Mouse (Mus musculus) lung, embryonic 15.5 days (tissue): ENCODE measurements around the gene Nacc1. TPM values are rescaled to one million over a fixed set of nuclear protein-coding genes. Genes with fewer than 3 reads are reported as not detected.
A peak's percentile ranks its signal among the peaks of the same experiment; 100 is the strongest.

Experiments used
- ATAC-seq: fragments of 200-750 bp; cut with Nextera tagmentation; 2 replicates; pipeline ENCODE4 v1.8.0; 2017; ENCODE audit warnings: moderate number of reproducible peaks, borderline replicate concordance; ENCODE audit not compliant: low FRiP score, low TSS enrichment; ENCODE audit errors: extremely low read depth
- H3K27ac ChIP-seq: fragments of 300-500 bp; sonication (generic); 2 replicates; pipeline ENCODE4 v1.5.1; 2015; ENCODE audit warnings: moderate library complexity, mild to moderate bottlenecking, inconsistent platforms
- H3K27me3 ChIP-seq: fragments of 300-500 bp; sonication (generic); 2 replicates; pipeline ENCODE4 v1.6.1; 2015; ENCODE audit warnings: inconsistent platforms
- H3K36me3 ChIP-seq: fragments of 300-500 bp; sonication (generic); 2 replicates; pipeline ENCODE4 v1.6.1; 2015; ENCODE audit warnings: inconsistent platforms
- H3K4me1 ChIP-seq: fragments of 300-500 bp; sonication (generic); 2 replicates; pipeline ENCODE4 v1.6.1; 2015; ENCODE audit warnings: inconsistent platforms
- H3K4me2 ChIP-seq: fragments of 300-500 bp; sonication (generic); 2 replicates; pipeline ENCODE4 v1.6.1; 2015; ENCODE audit warnings: inconsistent platforms, mild to moderate bottlenecking, moderate library complexity
- H3K4me3 ChIP-seq: fragments of 300-500 bp; sonication (generic); 2 replicates; pipeline ENCODE4 v1.5.1; 2015; ENCODE audit warnings: mild to moderate bottlenecking, inconsistent platforms
- H3K9ac ChIP-seq: fragments of 300-500 bp; sonication (generic); 2 replicates; pipeline ENCODE4 v1.6.1; 2015; ENCODE audit warnings: inconsistent platforms
- H3K9me3 ChIP-seq: fragments of 300-500 bp; sonication (generic); 2 replicates; pipeline ENCODE4 v1.6.1; 2016; ENCODE audit warnings: inconsistent platforms
- WGBS: fragments of 180-500 bp; shearing (Covaris S2); methylation state at CpG from one replicate; pipeline ENCODE4 v1.1.7; 2015; 5-methylcytosine and 5-hydroxymethylcytosine counted together
- polyA plus RNA-seq: library from polyadenylated mRNA; unstranded; fragments of >200 nt; fragmentation: Nextera tagmentation; extraction: Ambion mirVana; gene quantifications from 2 replicates; pipeline ENCODE4 v1.2.1, GENCODE M21; 2015

Nacc1 gene
- 20.2 and 21.6 TPM in 2 replicates for polyA plus RNA-seq

DNA sequence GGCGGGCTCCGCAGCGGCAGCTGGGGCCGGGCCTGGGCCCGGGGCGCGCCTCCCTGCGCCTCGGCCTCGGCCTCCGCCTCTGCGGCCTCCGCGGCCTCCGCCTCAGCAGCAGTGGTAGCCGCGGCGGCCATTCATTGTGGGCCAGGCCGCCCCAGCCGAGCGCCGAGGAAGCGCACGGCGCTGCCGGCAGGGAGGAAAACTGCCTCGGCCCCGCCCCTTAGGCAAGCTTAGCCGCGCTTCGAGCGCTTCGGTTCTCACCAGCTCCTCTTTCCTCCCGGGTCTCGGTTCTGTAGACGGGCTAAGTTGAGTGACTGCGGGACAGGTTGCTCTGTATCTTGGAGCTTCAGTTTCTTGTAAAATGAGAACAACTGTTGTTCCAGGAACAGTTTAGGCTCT lies at the start of gene Nacc1:
TSS of gene Nacc1 (minus strand) at position 158 of the 396 bp plus-strand sequence.
- no peaks in the 10 kb centered on the region for H3K27me3 ChIP-seq
- H3K36me3 ChIP-seq, result peaks cover 19% of the 10 kb centered on the region
- no peaks in the 10 kb centered on the region for H3K9me3 ChIP-seq
- H3K27ac ChIP-seq, result peak within 1 kb of the TSS; percentile 94
- peak; percentile 86 for ATAC-seq
- WGBS, result under 1% methylated on average over 36 of the region's 37 CpGs
- H3K4me2 ChIP-seq, result peak within 1 kb of the TSS; percentile 88
- peaks cover 42% of the 10 kb centered on the region for H3K4me1 ChIP-seq
- H3K9ac ChIP-seq, result peak within 1 kb of the TSS; percentile 99
- peak within 1 kb of the TSS; percentile 92 for H3K4me3 ChIP-seq

GRCm38 (mm10) chr8:84736521-84736920 lies 48.9 kb upstream of the Nacc1 start:
- H3K9ac ChIP-seq, result no peak overlapping the region
- no peaks in the 10 kb centered on the region for H3K36me3 ChIP-seq
- WGBS, result 88% methylated on average over 4 of the region's 4 CpGs
- no peaks in the 10 kb centered on the region for H3K9me3 ChIP-seq
- H3K4me1 ChIP-seq, result peaks cover 79% of the 10 kb centered on the region
- no peaks in the 10 kb centered on the region for H3K27me3 ChIP-seq
- H3K27ac ChIP-seq, result no peak overlapping the region
- ATAC-seq, result no peak
- no peak overlapping the region for H3K4me2 ChIP-seq
- no peak overlapping the region for H3K4me3 ChIP-seq

DNA sequence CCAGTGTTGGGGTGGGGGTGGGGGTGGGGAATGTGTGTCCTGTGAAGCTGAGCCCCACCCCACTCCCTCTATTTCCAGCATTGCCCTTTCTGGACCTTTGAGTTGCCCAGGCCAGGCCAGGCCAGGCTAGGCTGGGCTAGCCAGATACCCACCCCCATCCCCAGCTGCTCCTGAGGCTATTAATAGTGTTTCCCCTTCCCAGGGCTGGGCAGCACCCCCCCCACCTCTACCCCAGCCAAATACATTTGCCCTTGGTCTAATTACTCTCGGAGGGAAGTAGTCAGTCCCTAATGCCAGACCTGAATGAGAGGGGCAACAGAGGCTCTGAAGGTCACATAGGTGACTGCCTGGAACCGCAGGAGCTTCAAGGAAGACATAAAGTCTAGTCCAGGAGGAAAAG lies 47.9 kb upstream of the Nacc1 start:
- no peaks in the 10 kb centered on the region for H3K27me3 ChIP-seq
- H3K9me3 ChIP-seq, result no peaks in the 10 kb centered on the region
- no peak overlapping the region for H3K27ac ChIP-seq
- H3K4me3 ChIP-seq, result no peak overlapping the region
- peaks cover 79% of the 10 kb centered on the region for H3K4me1 ChIP-seq
- no peaks in the 10 kb centered on the region for H3K36me3 ChIP-seq
- 49% methylated on average over 2 of the region's 2 CpGs for WGBS
- ATAC-seq, result no peak
- H3K9ac ChIP-seq, result no peak overlapping the region
- no peak overlapping the region for H3K4me2 ChIP-seq

DNA sequence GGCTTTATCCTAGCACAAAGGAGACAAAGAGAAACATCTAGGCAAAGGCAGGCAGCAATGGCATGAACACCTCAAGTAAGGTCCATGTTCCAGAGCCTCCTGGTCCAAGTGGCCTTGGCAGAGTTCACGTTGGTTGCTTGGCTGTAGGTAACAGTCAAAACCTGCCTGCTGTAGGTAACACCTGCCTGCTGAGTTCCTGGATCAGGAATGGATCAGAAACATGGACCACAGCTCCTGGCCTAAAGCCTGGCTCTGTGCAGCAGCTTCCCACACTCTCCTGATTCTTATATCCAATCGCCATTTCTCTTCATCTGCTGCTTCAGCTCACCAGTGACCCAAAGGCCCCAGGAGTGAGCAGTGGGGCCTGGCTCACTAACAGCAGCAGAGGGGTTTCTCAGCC lies 47.0 kb upstream of the Nacc1 start:
- ATAC-seq, result no peak
- WGBS, result 78% methylated on average over 2 of the region's 2 CpGs
- H3K27ac ChIP-seq, result no peak overlapping the region

DNA sequence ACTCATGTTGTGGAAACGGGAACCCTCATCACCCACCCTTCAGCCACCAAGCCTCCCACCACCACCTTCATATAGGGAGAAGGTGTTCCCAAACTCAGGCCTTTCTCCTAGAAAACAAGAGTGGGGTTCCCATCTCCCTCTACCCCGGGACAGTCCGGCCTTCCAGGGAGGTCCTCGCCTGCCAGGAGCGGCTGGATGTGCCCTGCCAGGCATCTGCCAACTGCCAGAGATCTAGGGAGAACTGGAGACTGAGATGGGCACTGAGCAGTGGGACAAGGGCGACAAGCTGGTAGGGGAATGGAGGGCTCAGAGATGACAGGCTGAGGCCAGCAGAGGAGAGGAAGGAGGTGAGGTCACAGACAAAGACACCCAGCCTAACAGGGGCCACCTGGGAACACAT lies 46.3 kb upstream of the Nacc1 start:
- H3K27ac ChIP-seq, result no peak overlapping the region
- H3K4me2 ChIP-seq, result no peak overlapping the region
- WGBS, result 85% methylated on average over 6 of the region's 6 CpGs
- H3K4me3 ChIP-seq, result no peak overlapping the region
- no peak for ATAC-seq
- no peaks in the 10 kb centered on the region for H3K27me3 ChIP-seq
- H3K4me1 ChIP-seq, result peaks cover 80% of the 10 kb centered on the region
- H3K9ac ChIP-seq, result no peak overlapping the region
- H3K9me3 ChIP-seq, result no peaks in the 10 kb centered on the region
- no peaks in the 10 kb centered on the region for H3K36me3 ChIP-seq

More for the DNA sequence above, 47.0 kb upstream of the Nacc1 start:
- Histone ChIP-seq H3K4me1 (peaks cover 79% of the 10 kb centered on the region), H3K9me3 (no peaks in the 10 kb centered on the region), H3K27me3 (no peaks in the 10 kb centered on the region), H3K36me3 (no peaks in the 10 kb centered on the region), H3K4me3 (no peak overlapping the region), H3K4me2 (no peak overlapping the region), H3K9ac (no peak overlapping the region)

- no peaks in the 10 kb centered on the region for H3K36me3 ChIP-seq
- no peak overlapping the region for H3K4me2 ChIP-seq
- no peaks in the 10 kb centered on the region for H3K27me3 ChIP-seq
- ATAC-seq, result no peak
- H3K9ac ChIP-seq, result no peak overlapping the region
- no peak overlapping the region for H3K4me3 ChIP-seq
- WGBS, result 35% methylated on average over 6 of the region's 6 CpGs
- no peaks in the 10 kb centered on the region for H3K9me3 ChIP-seq
- H3K4me1 ChIP-seq, result peaks cover 80% of the 10 kb centered on the region
- peak overlapping the region; percentile 76 for H3K27ac ChIP-seq
These were observed 45.3 kb upstream of the Nacc1 start for GRCm38 (mm10) chr8:84732996-84733395.

GRCm38 (mm10) chr8:84732545-84732944 lies 44.9 kb upstream of the Nacc1 start:
- 41% methylated on average over 5 of the region's 5 CpGs for WGBS
- Histone ChIP-seq H3K27ac (peak overlapping the region; percentile 76), H3K27me3 (no peaks in the 10 kb centered on the region), H3K9me3 (no peaks in the 10 kb centered on the region), H3K4me3 (no peak overlapping the region), H3K4me1 (peaks cover 80% of the 10 kb centered on the region), H3K9ac (no peak overlapping the region), H3K36me3 (no peaks in the 10 kb centered on the region), H3K4me2 (no peak overlapping the region)
- ATAC-seq, result no peak

DNA sequence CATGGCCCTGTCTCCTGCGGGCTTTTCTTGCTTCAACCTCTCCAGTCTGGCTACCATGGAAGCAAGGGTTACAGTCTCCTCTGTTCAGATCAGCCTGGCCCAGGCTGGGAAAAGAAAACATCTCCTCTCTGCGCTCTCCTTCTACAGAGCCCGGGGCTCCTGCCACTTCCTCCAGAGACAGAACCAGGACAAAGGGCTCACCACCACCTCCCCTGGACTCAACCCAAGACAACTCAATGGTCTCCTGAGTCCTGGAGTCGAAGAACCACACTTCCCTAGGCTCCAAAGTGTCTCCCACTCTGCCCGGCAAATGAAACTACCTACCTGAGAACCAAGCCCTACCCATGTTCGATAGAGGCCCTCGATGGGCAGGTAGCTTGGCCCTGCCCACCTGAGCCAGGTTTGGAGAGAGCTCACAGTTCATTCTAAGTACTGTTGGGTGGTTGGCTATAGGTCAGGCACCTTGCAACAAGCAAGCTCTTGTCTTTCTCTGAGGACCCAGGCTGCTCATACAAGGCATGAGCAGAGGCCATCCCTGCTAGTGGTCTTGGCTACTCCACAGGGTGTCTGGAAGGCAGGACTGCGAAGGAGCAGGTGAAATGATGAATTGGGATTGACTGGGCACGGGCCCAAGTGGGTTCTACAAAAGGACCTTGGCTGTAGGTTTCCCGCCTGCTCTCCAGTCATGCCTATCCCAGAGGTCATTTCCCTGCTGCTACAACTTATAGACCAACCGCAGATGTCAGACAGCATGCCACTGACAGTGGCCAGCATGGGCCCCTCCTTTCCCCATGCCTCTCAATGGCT lies 43.9 kb upstream of the Nacc1 start:
- Histone ChIP-seq H3K9ac (no peak overlapping the region), H3K4me3 (no peak overlapping the region), H3K27ac (peak overlapping the region; percentile 76), H3K9me3 (no peaks in the 10 kb centered on the region), H3K36me3 (peaks cover 4% of the 10 kb centered on the region; the same call in 1 of the 2 replicates), H3K4me2 (peak overlapping the region; percentile 2; the same call in 1 of the 2 replicates), H3K27me3 (no peaks in the 10 kb centered on the region), H3K4me1 (peaks cover 86% of the 10 kb centered on the region)
- ATAC-seq, result no peak
- 41% methylated on average over 11 of the region's 11 CpGs for WGBS

DNA sequence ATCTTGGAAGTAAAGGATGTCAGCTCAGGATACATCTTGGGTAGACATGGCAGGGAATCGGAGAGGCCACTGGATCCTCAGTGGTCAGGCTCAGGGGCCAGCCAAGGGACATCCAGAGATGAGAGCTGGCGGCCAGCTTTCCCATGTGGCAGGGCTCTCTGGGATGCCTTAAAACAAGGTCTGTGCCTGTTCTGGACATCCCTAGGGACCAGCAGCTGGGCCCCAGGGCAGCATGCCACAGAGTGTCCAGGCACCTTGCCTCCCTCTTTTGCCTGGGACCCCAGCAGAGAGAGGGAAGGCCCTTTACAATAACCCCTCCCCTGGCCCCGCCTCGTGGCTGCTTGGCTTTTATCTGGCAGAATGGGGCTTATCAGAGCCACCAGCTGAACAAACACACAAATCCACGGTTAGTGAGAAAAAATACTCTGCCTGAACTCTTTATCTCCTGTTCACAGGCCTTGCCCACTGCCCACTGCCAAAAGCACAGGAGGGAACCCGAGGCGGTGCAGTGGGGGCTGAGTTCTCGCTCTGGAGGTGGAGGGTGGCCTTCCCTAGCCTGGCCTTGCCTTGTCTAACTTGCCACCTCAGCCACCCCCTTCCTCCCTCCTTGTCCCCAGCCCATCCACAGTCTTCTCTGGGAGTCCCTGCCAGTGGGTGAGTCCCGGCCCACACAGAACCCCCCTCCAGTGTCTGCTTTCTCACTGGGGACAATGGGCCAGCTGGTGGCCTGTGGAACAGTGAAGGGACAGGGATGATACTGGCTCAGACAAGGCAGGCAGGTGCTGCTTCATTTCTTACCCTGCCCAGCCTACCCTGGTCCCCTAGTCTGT lies 43.1 kb upstream of the Nacc1 start:
- ATAC-seq, result peak; percentile 44; the same call in 1 of the 2 replicates
- Histone ChIP-seq H3K4me2 (peak overlapping the region; percentile 2; the same call in 1 of the 2 replicates), H3K9me3 (no peaks in the 10 kb centered on the region), H3K4me3 (no peak overlapping the region), H3K4me1 (peaks cover 94% of the 10 kb centered on the region), H3K36me3 (peaks cover 12% of the 10 kb centered on the region; the same call in 1 of the 2 replicates), H3K27ac (peak overlapping the region; percentile 76), H3K9ac (no peak overlapping the region), H3K27me3 (no peaks in the 10 kb centered on the region)
- WGBS, result 25% methylated on average over 9 of the region's 9 CpGs

DNA sequence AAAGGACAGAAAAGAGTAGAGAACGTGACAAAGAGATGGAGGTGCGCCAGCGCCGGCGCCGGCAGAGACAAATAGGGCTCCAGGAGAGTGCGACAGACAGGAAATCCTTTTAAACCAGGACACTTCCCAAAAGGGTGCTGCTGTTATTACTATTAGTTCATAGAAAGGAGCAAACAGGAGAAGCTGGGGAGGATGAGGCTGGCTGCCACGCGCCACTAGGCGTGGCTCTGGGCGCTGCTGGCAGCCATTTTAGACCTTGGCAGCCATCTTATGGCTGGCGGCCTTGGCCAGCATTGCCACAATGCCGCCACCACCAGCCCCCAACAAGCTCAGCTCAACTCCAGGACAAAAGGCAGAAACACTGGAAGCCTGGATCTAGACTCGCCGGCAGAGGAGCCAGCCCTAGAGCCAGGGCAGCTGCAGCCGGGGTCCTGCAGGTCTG lies 42.3 kb upstream of the Nacc1 start:
- no peak for ATAC-seq
- WGBS, result 78% methylated on average over 16 of the region's 16 CpGs
- peaks cover 95% of the 10 kb centered on the region for H3K4me1 ChIP-seq
- no peak overlapping the region for H3K4me3 ChIP-seq
- no peak overlapping the region for H3K9ac ChIP-seq
- H3K9me3 ChIP-seq, result no peaks in the 10 kb centered on the region
- H3K27ac ChIP-seq, result peak overlapping the region; percentile 76
- H3K4me2 ChIP-seq, result no peak overlapping the region
- H3K36me3 ChIP-seq, result peaks cover 18% of the 10 kb centered on the region; the same call in 1 of the 2 replicates
- H3K27me3 ChIP-seq, result no peaks in the 10 kb centered on the region

DNA sequence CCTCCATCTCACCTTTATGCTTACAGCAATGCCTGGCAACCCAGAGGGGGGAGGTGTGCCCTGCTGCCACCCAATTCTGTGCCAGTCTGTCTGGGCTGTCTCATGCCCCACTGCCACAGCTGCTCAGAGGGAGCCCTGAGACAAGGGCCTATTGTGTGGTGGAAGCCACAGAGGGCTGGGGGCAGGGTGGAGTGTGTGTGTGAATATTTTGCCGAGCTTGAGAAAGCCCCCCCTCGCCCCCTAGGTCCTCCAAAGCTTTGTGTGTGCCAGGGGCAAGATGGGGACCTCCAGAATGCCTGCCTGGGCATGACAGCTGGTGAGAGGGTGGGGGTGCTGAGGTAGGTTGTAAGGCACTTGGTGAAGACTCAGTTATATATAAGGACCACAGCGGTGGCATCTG lies 40.8 kb upstream of the Nacc1 start:
- ATAC-seq, result 0 out of 2 replicates have a peak, but pooled peaks have one; percentile 29
- no peak overlapping the region for H3K4me2 ChIP-seq
- peak overlapping the region; percentile 76 for H3K27ac ChIP-seq
- H3K36me3 ChIP-seq, result peaks cover 18% of the 10 kb centered on the region; the same call in 1 of the 2 replicates
- H3K9ac ChIP-seq, result no peak overlapping the region
- 51% methylated on average over 3 of the region's 3 CpGs for WGBS
- H3K4me1 ChIP-seq, result peaks cover 99% of the 10 kb centered on the region
- no peak overlapping the region for H3K4me3 ChIP-seq
- H3K27me3 ChIP-seq, result no peaks in the 10 kb centered on the region
- H3K9me3 ChIP-seq, result no peaks in the 10 kb centered on the region

- 21% methylated on average over 3 of the region's 3 CpGs for WGBS
- Histone ChIP-seq H3K4me3 (no peak overlapping the region), H3K4me2 (no peak overlapping the region), H3K4me1 (peaks cover 95% of the 10 kb centered on the region), H3K9me3 (no peaks in the 10 kb centered on the region), H3K27ac (peak overlapping the region; percentile 60), H3K27me3 (no peaks in the 10 kb centered on the region), H3K36me3 (peaks cover 30% of the 10 kb centered on the region), H3K9ac (0 out of 2 replicates have a peak overlapping the region, but pooled peaks have one; percentile 16)
- no peak for ATAC-seq
These were observed 38.2 kb upstream of the Nacc1 start for GRCm38 (mm10) chr8:84725941-84726259.
